Mouse (Mus musculus): Measurements from ENCODE around the gene Gm21293.
"Not testable (repeated sequence)": the region's sequence is repeated elsewhere in the genome, so short reads cannot be mapped to it uniquely, and the experiment has no call there.

- TF ChIP-seq POLR2A (IDR thresholded peaks at IDR 0.05; ENCODE audit: borderline replicate concordance, extremely low read depth, low read depth, low read length); CTCF (IDR thresholded peaks at IDR 0.05; ENCODE audit: insufficient read depth, low read length): not testable (repeated sequence)
These were observed 42.4 kb downstream of the Gm21293 start, which contains the start of gene Gm20765 for GRCm38 (mm10) chr10:104185233-104185632.
